Mouse (Mus musculus) heart, adult 8-10 months (tissue): Measurements from ENCODE around the gene Hnrnpll. TPM values are rescaled to one million over a fixed set of nuclear protein-coding genes. Genes with fewer than 3 reads are reported as not detected.

Source experiments
- DNase-seq: peaks from one replicate; pipeline ENCODE4 v3.0.0; 2022; ENCODE audit warnings: low spot score
- total RNA-seq, 4 experiments: library from RNA; stranded (reverse); gene quantifications; 2 replicates each; pipeline ENCODE4 v1.2.4; 2022

Gene Hnrnpll
- 10 to 100 TPM; 18.3 to 22.9 (median 22.5) TPM for total RNA-seq

GRCm38 (mm10) chr17:80061783-80062619 is at the start of gene Hnrnpll:
Gene Hnrnpll (minus strand): TSS chr17:80062334.
- DNase-seq: peak; percentile 99

DNA sequence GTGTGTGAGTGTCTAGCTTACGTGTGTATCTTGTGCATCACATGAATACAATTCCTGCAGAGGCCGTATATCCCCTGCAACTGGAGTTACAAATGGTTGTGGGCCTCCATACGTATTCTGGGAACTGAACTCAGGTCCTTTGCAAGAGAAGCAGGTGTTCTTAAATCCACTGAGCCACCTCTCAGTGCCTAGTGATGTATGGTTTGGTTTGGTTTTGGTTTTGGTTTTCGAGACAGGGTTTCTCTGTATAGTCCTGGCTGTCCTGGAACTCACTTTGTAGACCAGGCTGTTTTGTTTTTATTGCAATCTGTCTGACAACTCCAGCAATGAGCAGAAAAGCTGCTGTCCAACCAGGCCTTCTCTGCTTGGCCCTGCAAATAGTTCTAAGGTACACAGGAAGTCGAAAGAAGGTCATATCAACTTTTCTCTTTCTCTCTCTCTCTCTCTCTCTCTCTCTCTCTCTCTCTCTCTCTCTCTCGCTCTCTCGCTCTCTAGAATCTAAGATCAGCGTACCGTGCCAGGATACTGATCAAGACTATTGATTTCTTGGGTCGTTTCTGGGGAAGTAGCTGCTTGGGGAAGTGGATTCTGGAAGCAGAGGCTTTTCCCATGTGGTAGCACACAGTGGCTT is 43.3 kb upstream of the Hnrnpll start:
- no peak for DNase-seq

DNA sequence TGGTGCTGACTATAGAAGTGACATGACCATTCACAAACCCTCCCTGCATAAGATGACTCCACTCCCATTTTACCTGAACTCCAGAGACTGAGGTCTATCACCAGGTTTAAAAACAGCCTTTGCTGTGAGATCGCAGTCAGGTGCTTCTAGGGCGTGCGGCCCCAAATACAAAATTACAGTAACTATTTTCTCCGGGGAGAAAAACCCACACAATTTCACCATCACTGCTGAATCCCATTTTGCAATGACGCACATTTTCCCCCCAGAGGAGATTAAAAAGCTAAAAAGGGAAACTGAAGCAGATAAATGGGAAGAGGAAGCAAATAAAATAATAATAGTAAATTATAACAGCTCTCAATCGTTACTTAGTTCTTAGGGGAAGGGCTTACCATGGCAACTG is 37.7 kb upstream of the Hnrnpll start:
- DNase-seq: no peak

DNA sequence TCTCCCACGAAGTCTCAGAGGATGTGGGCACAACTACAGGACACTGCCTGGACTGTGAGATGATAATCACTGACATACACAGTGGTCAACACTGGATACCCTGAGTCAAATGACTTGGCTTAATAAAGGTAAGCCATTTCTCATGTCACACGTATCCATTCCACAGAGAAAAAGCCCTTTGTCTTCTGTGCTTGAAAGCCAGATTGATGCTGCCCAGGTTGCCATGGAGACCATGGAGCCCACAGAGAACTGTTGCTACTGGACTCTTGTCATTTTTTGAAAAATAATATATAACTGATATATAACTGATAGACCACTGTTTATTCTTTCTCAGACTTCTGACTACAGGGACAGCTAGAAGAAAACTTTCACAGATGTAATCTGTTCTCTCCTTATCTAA is 35.1 kb upstream of the Hnrnpll start:
- DNase-seq: no peak

GRCm38 (mm10) chr17:80096720-80097114 is 34.6 kb upstream of the Hnrnpll start:
- no peak for DNase-seq

GRCm38 (mm10) chr17:80096043-80096719 is 34.0 kb upstream of the Hnrnpll start:
- peak; percentile 7 for DNase-seq

DNA sequence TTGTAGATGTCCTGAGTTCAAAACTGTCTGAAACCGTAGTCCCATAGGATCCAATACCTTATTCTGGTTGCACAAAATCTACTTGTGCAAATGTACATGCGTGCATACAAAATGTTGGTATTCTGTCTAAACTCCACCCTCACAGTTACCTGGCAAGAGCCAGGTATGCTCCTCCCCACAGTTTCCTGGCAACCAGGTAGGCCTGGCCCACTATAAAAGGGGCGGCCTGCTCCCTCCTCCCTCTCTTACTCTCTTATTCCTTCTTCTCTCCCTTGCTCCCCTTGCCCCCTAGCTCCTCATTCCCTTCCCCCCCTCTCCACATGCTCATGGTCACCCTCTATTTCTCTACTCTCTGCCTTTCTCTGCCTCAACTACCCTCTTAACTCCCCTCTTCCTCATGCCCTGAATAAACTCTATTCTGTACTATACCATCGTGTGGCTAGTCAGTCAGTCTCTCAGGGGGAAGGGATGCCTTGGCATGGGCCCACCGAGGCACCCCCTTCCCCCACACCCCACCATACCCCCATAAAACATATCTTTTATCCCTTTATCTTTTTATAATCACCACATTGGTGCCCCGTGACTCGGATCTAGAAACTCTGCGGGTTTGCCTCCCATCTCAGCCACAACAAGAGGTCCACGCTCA is 33.2 kb upstream of the Hnrnpll start:
- DNase-seq: no peak

GRCm38 (mm10) chr17:80091879-80092549 is 29.9 kb upstream of the Hnrnpll start:
- DNase-seq: no peak

DNA sequence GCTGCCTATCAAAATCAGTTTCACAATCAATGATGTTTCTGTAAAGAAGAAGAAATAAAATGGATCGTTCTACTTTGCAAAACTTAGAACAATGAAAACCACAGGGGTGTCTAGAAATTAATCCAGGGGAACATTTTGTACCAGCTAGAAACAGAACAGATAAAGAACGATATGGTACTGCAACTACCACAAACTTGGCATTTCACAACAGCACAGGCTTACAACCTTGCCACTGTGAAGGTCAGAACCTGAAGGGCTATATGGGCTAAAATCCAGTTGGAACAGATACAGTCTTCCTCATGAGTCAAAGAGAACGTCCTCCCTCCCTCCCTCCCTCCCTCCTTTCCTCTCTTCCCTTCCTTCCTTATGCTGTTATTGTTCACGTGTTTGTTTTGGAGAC is 28.4 kb upstream of the Hnrnpll start:
- DNase-seq: peak; percentile 13

GRCm38 (mm10) chr17:80088168-80088567 is 26.0 kb upstream of the Hnrnpll start:
- DNase-seq: no peak

DNA sequence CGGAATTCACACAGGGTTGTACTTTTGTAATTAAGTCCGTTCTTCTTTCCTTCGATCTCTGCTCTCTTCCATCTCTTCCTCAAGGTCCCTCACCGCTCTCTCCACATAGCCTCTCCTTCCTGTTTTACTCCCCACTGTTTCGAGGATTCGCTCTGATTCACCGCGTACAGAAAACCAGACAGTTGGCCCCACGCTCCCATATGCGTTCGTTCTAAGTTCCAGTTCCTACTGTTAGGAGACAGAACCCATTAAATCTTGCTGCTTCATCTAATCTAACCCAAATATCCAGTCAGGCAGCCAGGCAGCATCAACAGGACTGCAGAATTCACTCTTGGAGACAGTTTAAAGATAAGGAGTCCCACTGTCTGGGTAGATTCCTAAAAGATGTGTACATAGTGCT is 24.5 kb upstream of the Hnrnpll start:
- no peak for DNase-seq

- DNase-seq: no peak
Measured at GRCm38 (mm10) chr17:80084424-80084823, 22.3 kb upstream of the Hnrnpll start.

GRCm38 (mm10) chr17:80083223-80083622 is 21.1 kb upstream of the Hnrnpll start:
- no peak for DNase-seq

- peak; percentile 7 for DNase-seq
Measured at GRCm38 (mm10) chr17:80078726-80079125, 16.6 kb upstream of the Hnrnpll start.

DNA sequence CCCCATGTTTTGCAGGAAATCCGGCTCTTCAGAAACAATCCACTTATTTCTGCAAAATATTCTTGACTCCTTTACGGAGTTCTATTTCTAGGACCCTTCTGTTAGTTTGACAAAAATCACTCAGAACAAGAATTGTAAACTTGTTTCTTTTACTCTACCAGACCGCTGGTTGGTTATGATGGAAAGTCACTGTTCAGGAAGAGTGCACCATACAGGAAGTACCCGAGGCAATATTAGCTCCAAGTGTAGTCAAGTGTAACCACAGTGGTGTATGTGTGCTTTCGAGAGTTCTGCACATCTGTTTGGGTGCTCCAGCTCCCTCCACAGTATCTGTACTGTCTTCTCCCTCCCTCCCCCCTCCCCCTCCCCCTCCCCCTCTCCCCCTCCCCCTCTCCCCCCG is 5.1 kb upstream of the Hnrnpll start:
- no peak for DNase-seq

DNA sequence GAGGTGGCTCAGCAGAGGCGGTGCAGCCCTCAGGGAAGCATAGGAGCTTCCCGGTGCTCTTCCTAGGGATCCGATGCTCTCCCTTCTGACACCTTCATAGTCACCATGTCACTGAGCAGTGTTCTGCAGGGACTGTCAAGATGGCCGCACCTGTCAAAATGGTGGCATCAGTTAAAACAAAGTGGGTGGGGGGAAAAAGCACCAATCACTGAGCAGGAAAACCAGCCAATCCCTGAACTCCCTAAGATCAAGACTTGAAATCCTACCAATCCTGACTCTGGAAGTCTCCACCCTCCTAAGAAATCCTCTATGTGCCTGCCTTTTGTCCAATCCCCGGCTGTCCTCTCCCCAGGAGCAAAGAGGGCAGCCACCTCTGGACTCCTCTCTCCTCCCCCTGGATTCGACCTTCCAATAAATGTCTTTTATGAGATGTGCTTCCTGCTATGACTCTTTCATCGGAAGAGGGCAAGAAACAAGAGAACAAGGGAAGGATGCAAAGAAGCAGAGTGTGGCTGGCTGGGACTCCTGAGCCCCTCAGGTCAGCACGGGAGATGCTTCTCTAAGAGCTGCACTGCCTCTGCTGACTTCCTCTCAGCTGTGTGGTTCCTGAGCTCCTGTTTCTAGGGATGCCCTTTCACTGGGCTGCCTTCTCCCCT is 1.8 kb upstream of the Hnrnpll start:
- no peak for DNase-seq

DNA sequence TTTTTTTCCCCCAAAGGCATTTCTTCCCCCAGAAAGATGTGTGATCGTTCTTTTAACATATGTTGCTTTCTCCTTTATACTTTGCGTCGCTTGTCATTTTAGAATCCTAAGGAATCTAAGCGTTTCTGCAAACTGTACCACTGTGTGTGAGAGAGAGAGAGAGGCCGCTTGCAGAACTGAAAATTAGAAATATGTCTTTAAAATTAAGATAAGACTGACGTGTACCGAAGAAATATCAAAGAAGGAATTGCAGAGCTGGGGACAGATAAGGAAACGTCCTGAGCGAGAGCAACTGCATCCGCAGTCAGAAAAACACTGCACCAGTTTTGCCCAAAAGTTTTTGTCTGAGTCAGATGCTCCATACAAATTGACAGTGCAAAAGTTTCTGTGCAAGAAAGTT is 1.3 kb upstream of the Hnrnpll start:
- DNase-seq: no peak

DNA sequence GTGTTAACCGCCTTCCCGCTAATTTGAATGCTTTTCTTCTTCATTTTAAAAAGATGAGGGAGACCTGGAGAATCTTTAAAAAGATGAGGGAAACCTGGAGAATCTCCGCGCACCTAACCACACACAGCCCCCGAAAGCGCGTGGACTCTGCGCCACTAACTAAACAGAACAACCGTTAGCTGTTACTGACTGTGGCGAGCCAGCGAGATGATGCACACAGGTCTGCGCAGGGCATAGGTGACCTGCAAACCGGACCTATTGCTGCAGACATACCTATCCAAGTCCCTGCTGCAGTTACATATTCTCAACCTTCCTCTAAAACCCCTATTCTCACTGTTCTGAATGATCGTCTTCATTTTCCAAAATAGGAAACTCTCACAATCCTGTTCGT is 481 bp upstream of the Hnrnpll start:
- DNase-seq: peak; percentile 10

DNA sequence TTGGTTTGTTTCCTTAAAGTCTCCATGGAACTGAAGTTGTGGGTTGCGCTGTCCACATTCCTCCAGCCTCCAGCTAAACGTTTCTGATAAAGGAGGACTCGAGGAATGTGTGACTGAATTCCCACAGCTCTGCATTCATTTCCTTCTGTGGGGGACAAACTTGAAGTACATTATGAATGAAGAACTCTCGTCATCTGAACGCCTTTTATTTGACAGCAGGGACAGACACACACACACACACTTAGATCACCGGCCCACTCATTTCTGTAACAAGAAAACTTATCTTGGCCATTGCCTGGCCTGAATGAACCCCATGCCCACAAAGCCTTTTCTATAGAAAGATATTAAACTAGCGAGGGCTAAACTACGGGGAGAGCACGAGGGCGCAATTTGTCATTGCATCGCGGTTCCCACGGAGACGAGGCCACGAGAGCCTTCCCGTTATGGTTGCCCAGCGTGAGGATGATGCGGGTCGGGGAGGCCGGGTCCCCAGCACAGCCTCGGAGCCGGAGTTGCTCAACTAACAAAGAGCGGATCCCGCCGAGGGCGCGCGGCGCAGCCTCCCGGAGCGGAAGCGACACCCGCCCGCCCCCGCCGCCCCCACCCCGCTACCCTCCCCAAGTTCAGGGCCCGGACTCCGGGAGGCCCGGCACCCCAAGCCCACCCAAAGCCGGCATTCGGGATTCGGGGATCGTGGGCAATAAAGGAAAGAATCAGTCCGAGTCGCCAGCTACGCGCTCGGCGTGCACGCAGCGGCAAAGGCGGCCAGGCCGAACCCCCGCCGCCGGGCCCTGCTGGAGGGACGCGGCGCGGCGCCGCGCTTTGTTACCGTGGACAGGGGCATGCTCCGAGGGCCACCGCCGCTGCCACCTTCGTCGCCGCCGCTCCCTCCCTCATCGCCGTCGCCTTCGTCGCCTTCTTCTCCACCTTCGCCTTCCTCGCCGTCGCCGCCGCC is 1.0 kb downstream of the Hnrnpll start:
- peak; percentile 26 for DNase-seq

- no peak for DNase-seq
Measured at GRCm38 (mm10) chr17:80060151-80060550, 2.0 kb downstream of the Hnrnpll start.
